Mouse (Mus musculus): ENCODE data around the gene Sfta2. TPM values are rescaled to one million over a fixed set of nuclear protein-coding genes. Genes with fewer than 3 reads are reported as not detected.

Sfta2 gene
- total and polyA plus RNA-seq, 3 experiments, result not detected

- no peak overlapping the region for H3K4me3 ChIP-seq (ENCODE audit: low read depth, low read length)
- H3K36me3 ChIP-seq (replicated peaks), result no peaks in the 10 kb centered on the region
- 0 out of 2 replicates have a peak, but pooled peaks cover 4% of the 10 kb centered on the region for H3K4me1 ChIP-seq (ENCODE audit: insufficient read depth, low read depth, low read length)
- no peak for TF ChIP-seq TAL1 (conservative IDR thresholded peaks at IDR 0.05; ENCODE audit: low read depth, low read length)
- peak; percentile 96 for TF ChIP-seq CTCF (IDR thresholded peaks at IDR 0.05; ENCODE audit: low read depth, low read length)
- ATAC-seq (ENCODE audit: extremely low read depth, insufficient number of reproducible peaks, low FRiP score, poor library complexity, severe bottlenecking) (no peak), DNase-seq (ENCODE audit: low spot score) (peak; percentile 44)
- H3K9me3 ChIP-seq (replicated peaks), result 0 out of 2 replicates have a peak, but pooled peaks cover 3% of the 10 kb centered on the region
- no peaks in the 10 kb centered on the region for H3K27me3 ChIP-seq (ENCODE audit: insufficient read depth, low read length)
Observed at GRCm38 (mm10) chr17:35590410-35591218, 10.7 kb upstream of the Sfta2 start.

GRCm38 (mm10) chr17:35591219-35591578 is 10.2 kb upstream of the Sfta2 start:
- ATAC-seq (ENCODE audit: extremely low read depth, insufficient number of reproducible peaks, low FRiP score, poor library complexity, severe bottlenecking) (no peak), DNase-seq (ENCODE audit: low spot score) (no peak)
- H3K4me1 ChIP-seq (ENCODE audit: insufficient read depth, low read depth, low read length), result 0 out of 2 replicates have a peak, but pooled peaks cover 4% of the 10 kb centered on the region
- H3K4me3 ChIP-seq (ENCODE audit: low read depth, low read length), result no peak overlapping the region
- no peak for TF ChIP-seq GATA1 (IDR thresholded peaks at IDR 0.05; ENCODE audit: borderline replicate concordance, low read length)
- no peak for TF ChIP-seq GATA2 (IDR thresholded peaks at IDR 0.05; ENCODE audit: borderline replicate concordance, low read depth, low read length)
- no peak for TF ChIP-seq CTCF (IDR thresholded peaks at IDR 0.05; ENCODE audit: low read depth, low read length)
- no peak for TF ChIP-seq POLR2AphosphoS5 (IDR thresholded peaks at IDR 0.05; ENCODE audit: insufficient replicate concordance, low read depth, low read length)
- no peak for TF ChIP-seq TAL1 (conservative IDR thresholded peaks at IDR 0.05; ENCODE audit: low read depth, low read length)
- no peaks in the 10 kb centered on the region for H3K36me3 ChIP-seq (replicated peaks)
- no peaks in the 10 kb centered on the region for H3K27me3 ChIP-seq (ENCODE audit: insufficient read depth, low read length)
- H3K9me3 ChIP-seq (replicated peaks), result 0 out of 2 replicates have a peak, but pooled peaks cover 3% of the 10 kb centered on the region

- Histone ChIP-seq H3K27me3 (ENCODE audit: insufficient read depth, low read length) (no peaks in the 10 kb centered on the region), H3K4me3 (ENCODE audit: low read depth, low read length) (no peak overlapping the region), H3K36me3 (replicated peaks) (no peaks in the 10 kb centered on the region), H3K9me3 (replicated peaks) (0 out of 2 replicates have a peak, but pooled peaks cover 3% of the 10 kb centered on the region), H3K4me1 (ENCODE audit: insufficient read depth, low read depth, low read length) (0 out of 2 replicates have a peak, but pooled peaks cover 4% of the 10 kb centered on the region)
- TF ChIP-seq GATA2 (IDR thresholded peaks at IDR 0.05; ENCODE audit: borderline replicate concordance, low read depth, low read length), result no peak
- TF ChIP-seq POLR2AphosphoS5 (IDR thresholded peaks at IDR 0.05; ENCODE audit: insufficient replicate concordance, low read depth, low read length), result no peak
- TF ChIP-seq TAL1 (conservative IDR thresholded peaks at IDR 0.05; ENCODE audit: low read depth, low read length), result no peak
- no peak for TF ChIP-seq GATA1 (IDR thresholded peaks at IDR 0.05; ENCODE audit: borderline replicate concordance, low read length)
- TF ChIP-seq CTCF (IDR thresholded peaks at IDR 0.05; ENCODE audit: low read depth, low read length), result no peak
- ATAC-seq (ENCODE audit: extremely low read depth, insufficient number of reproducible peaks, low FRiP score, poor library complexity, severe bottlenecking) (no peak), DNase-seq (ENCODE audit: low spot score) (no peak)
Observed at GRCm38 (mm10) chr17:35591731-35592130, 9.6 kb upstream of the Sfta2 start.

GRCm38 (mm10) chr17:35592131-35592530 is 9.2 kb upstream of the Sfta2 start:
- DNase-seq (ENCODE audit: low spot score), result no peak
- 0 out of 2 replicates have a peak, but pooled peaks cover 4% of the 10 kb centered on the region for H3K4me1 ChIP-seq (ENCODE audit: insufficient read depth, low read depth, low read length)
- H3K4me3 ChIP-seq (ENCODE audit: low read depth, low read length), result no peak overlapping the region
- H3K9me3 ChIP-seq (replicated peaks), result 0 out of 2 replicates have a peak, but pooled peaks cover 3% of the 10 kb centered on the region
- TF ChIP-seq GATA2 (IDR thresholded peaks at IDR 0.05; ENCODE audit: borderline replicate concordance, low read depth, low read length), result no peak
- TF ChIP-seq CTCF (IDR thresholded peaks at IDR 0.05; ENCODE audit: low read depth, low read length), result no peak
- no peak for TF ChIP-seq TAL1 (conservative IDR thresholded peaks at IDR 0.05; ENCODE audit: low read depth, low read length)
- no peak for TF ChIP-seq GATA1 (IDR thresholded peaks at IDR 0.05; ENCODE audit: borderline replicate concordance, low read length)
- TF ChIP-seq POLR2AphosphoS5 (IDR thresholded peaks at IDR 0.05; ENCODE audit: insufficient replicate concordance, low read depth, low read length), result no peak
- ATAC-seq (ENCODE audit: extremely low read depth, insufficient number of reproducible peaks, low FRiP score, poor library complexity, severe bottlenecking), result no peak
- H3K36me3 ChIP-seq (replicated peaks), result no peaks in the 10 kb centered on the region
- H3K27me3 ChIP-seq (ENCODE audit: insufficient read depth, low read length), result no peaks in the 10 kb centered on the region

GRCm38 (mm10) chr17:35593786-35594185 is 7.6 kb upstream of the Sfta2 start:
- no peaks in the 10 kb centered on the region for H3K9me3 ChIP-seq (replicated peaks)
- no peaks in the 10 kb centered on the region for H3K27me3 ChIP-seq (ENCODE audit: insufficient read depth, low read length)
- H3K4me3 ChIP-seq (ENCODE audit: low read depth, low read length), result no peak overlapping the region
- DNase-seq (ENCODE audit: low spot score) (no peak), ATAC-seq (ENCODE audit: extremely low read depth, insufficient number of reproducible peaks, low FRiP score, poor library complexity, severe bottlenecking) (no peak)
- no peaks in the 10 kb centered on the region for H3K36me3 ChIP-seq (replicated peaks)
- 0 out of 2 replicates have a peak, but pooled peaks cover 4% of the 10 kb centered on the region for H3K4me1 ChIP-seq (ENCODE audit: insufficient read depth, low read depth, low read length)
- TF ChIP-seq GATA2 (IDR thresholded peaks at IDR 0.05; ENCODE audit: borderline replicate concordance, low read depth, low read length), result no peak
- TF ChIP-seq TAL1 (conservative IDR thresholded peaks at IDR 0.05; ENCODE audit: low read depth, low read length), result no peak
- no peak for TF ChIP-seq POLR2AphosphoS5 (IDR thresholded peaks at IDR 0.05; ENCODE audit: insufficient replicate concordance, low read depth, low read length)
- no peak for TF ChIP-seq GATA1 (IDR thresholded peaks at IDR 0.05; ENCODE audit: borderline replicate concordance, low read length)
- no peak for TF ChIP-seq CTCF (IDR thresholded peaks at IDR 0.05; ENCODE audit: low read depth, low read length)

GRCm38 (mm10) chr17:35594456-35594855 is 6.9 kb upstream of the Sfta2 start:
- Histone ChIP-seq H3K27me3 (ENCODE audit: insufficient read depth, low read length) (no peaks in the 10 kb centered on the region), H3K4me1 (ENCODE audit: insufficient read depth, low read depth, low read length) (0 out of 2 replicates have a peak, but pooled peaks cover 4% of the 10 kb centered on the region), H3K9me3 (replicated peaks) (no peaks in the 10 kb centered on the region), H3K36me3 (replicated peaks) (no peaks in the 10 kb centered on the region), H3K4me3 (ENCODE audit: low read depth, low read length) (no peak overlapping the region)
- TF ChIP-seq TAL1 (conservative IDR thresholded peaks at IDR 0.05; ENCODE audit: low read depth, low read length) (no peak), POLR2AphosphoS5 (IDR thresholded peaks at IDR 0.05; ENCODE audit: insufficient replicate concordance, low read depth, low read length) (no peak), GATA1 (IDR thresholded peaks at IDR 0.05; ENCODE audit: borderline replicate concordance, low read length) (no peak), GATA2 (IDR thresholded peaks at IDR 0.05; ENCODE audit: borderline replicate concordance, low read depth, low read length) (no peak), CTCF (IDR thresholded peaks at IDR 0.05; ENCODE audit: low read depth, low read length) (no peak)
- DNase-seq (ENCODE audit: low spot score) (no peak), ATAC-seq (ENCODE audit: extremely low read depth, insufficient number of reproducible peaks, low FRiP score, poor library complexity, severe bottlenecking) (no peak)

All from G1E (cell line).